Mouse (Mus musculus) cerebellum, adult 2 months (tissue): ENCODE results near the gene Zranb3. TPM values are rescaled to one million over a fixed set of nuclear protein-coding genes. Genes with fewer than 3 reads are reported as not detected.

Source experiments
- DNase-seq, 2 experiments: peaks; one replicate each; pipeline ENCODE4 v3.0.0; 2021
- H3K27ac ChIP-seq: fragments of 200-500 bp; 2 replicates; pipeline ENCODE4 v1.5.1; 2012; ENCODE audit warnings: low read length, control low read depth, inconsistent platforms; ENCODE audit not compliant: insufficient read depth
- H3K27me3 ChIP-seq: fragments of 200-500 bp; 2 replicates; pipeline ENCODE4 v1.6.1; 2012; ENCODE audit warnings: inconsistent platforms, mild to moderate bottlenecking, low read length, moderate library complexity; ENCODE audit not compliant: control insufficient read depth, insufficient read depth
- H3K4me1 ChIP-seq: fragments of 200-500 bp; 2 replicates; pipeline ENCODE4 v1.6.1; 2011; ENCODE audit warnings: low read length; ENCODE audit not compliant: control insufficient read depth, insufficient read depth
- H3K4me3 ChIP-seq: fragments of 200-500 bp; replicated peaks from 2 replicates; pipeline ENCODE3; 2011; ENCODE audit warnings: mild to moderate bottlenecking, low read depth, low read length, control low read depth; ENCODE audit not compliant: insufficient read depth
- CTCF ChIP-seq: fragments of 200-500 bp; IDR thresholded peaks from 2 replicates; pipeline ENCODE4 v1.5.1; 2011; ENCODE audit warnings: low read depth, mild to moderate bottlenecking, control low read depth, low read length, moderate library complexity, borderline replicate concordance; ENCODE audit not compliant: insufficient read depth
- POLR2A ChIP-seq: fragments of 200-500 bp; IDR thresholded peaks from 2 replicates; pipeline ENCODE4 v1.6.1; 2011; ENCODE audit warnings: low read length, control low read depth, borderline replicate concordance; ENCODE audit not compliant: insufficient read depth
- WGBS: fragments of 180-500 bp; shearing (Covaris S2); methylation state at CpG from one replicate; pipeline ENCODE4 v1.1.7; 2018; 5-methylcytosine and 5-hydroxymethylcytosine counted together
- polyA plus RNA-seq: library from polyadenylated mRNA; depleted of rRNA; stranded (reverse); fragments of >200 nt; gene quantifications from 2 replicates; pipeline ENCODE4 v1.2.3, GENCODE M21; 2012

Gene Zranb3
- polyA plus RNA-seq, 1 experiment: 3.2 TPM

GRCm38 (mm10) chr1:128073051-128073450 is 29.8 kb downstream of the Zranb3 start:
- no peak for DNase-seq
- TF ChIP-seq CTCF (no peak), POLR2A (no peak)
- 94% methylated on average over 6 of the region's 6 CpGs for WGBS
- no peaks in the 10 kb centered on the region for H3K4me1 ChIP-seq
- H3K4me3 ChIP-seq: no peak overlapping the region
- H3K27me3 ChIP-seq: no peaks in the 10 kb centered on the region
- H3K27ac ChIP-seq: no peak overlapping the region

- WGBS: 97% methylated on average over 3 of the region's 3 CpGs
- Histone ChIP-seq H3K27ac (no peak overlapping the region), H3K27me3 (no peaks in the 10 kb centered on the region), H3K4me1 (no peaks in the 10 kb centered on the region), H3K4me3 (no peak overlapping the region)
- no peak for DNase-seq
- no peak for TF ChIP-seq CTCF
- no peak for TF ChIP-seq POLR2A
Observed at GRCm38 (mm10) chr1:128070003-128070402, 32.8 kb downstream of the Zranb3 start.

GRCm38 (mm10) chr1:128068945-128069397 is 33.9 kb downstream of the Zranb3 start:
- DNase-seq: no peak
- Histone ChIP-seq H3K27me3 (no peaks in the 10 kb centered on the region), H3K4me1 (no peaks in the 10 kb centered on the region), H3K27ac (no peak overlapping the region), H3K4me3 (no peak overlapping the region)
- WGBS: 78% methylated on average over 2 of the region's 2 CpGs
- TF ChIP-seq POLR2A (no peak), CTCF (no peak)

GRCm38 (mm10) chr1:128064716-128065115 is 38.1 kb downstream of the Zranb3 start:
- Histone ChIP-seq H3K4me3 (no peak overlapping the region), H3K27me3 (no peaks in the 10 kb centered on the region), H3K4me1 (no peaks in the 10 kb centered on the region), H3K27ac (no peak overlapping the region)
- no peak for TF ChIP-seq POLR2A
- no peak for TF ChIP-seq CTCF
- no peak for DNase-seq
- WGBS: 97% methylated on average over 6 of the region's 6 CpGs

- TF ChIP-seq CTCF (no peak), POLR2A (no peak)
- H3K27me3 ChIP-seq: no peaks in the 10 kb centered on the region
- no peak overlapping the region for H3K4me3 ChIP-seq
- no peak overlapping the region for H3K27ac ChIP-seq
- no peak for DNase-seq
- WGBS: 93% methylated on average over 1 of the region's 1 CpGs
- no peaks in the 10 kb centered on the region for H3K4me1 ChIP-seq
Observed at GRCm38 (mm10) chr1:128062167-128062566, 40.7 kb downstream of the Zranb3 start.

- no peak overlapping the region for H3K4me3 ChIP-seq
- no peak for TF ChIP-seq CTCF
- TF ChIP-seq POLR2A: no peak
- no peak overlapping the region for H3K27ac ChIP-seq
- 93% methylated on average over 1 of the region's 1 CpGs for WGBS
- H3K4me1 ChIP-seq: no peaks in the 10 kb centered on the region
- DNase-seq: no peak
- H3K27me3 ChIP-seq: no peaks in the 10 kb centered on the region
Observed at GRCm38 (mm10) chr1:128061401-128061800, 41.4 kb downstream of the Zranb3 start.

- 47% methylated on average over 8 of the region's 8 CpGs for WGBS
- peak in 1 of 2 experiments; percentile 9 for DNase-seq
- TF ChIP-seq POLR2A (no peak), CTCF (no peak)
- Histone ChIP-seq H3K27me3 (no peaks in the 10 kb centered on the region), H3K27ac (no peak overlapping the region), H3K4me1 (no peaks in the 10 kb centered on the region), H3K4me3 (no peak overlapping the region)
Observed at GRCm38 (mm10) chr1:128060655-128061344, 42.0 kb downstream of the Zranb3 start.

- WGBS: 95% methylated on average over 5 of the region's 5 CpGs
- H3K4me1 ChIP-seq: no peaks in the 10 kb centered on the region
- no peaks in the 10 kb centered on the region for H3K27me3 ChIP-seq
- no peak overlapping the region for H3K27ac ChIP-seq
- TF ChIP-seq CTCF (no peak), POLR2A (no peak)
- H3K4me3 ChIP-seq: no peak overlapping the region
- no peak for DNase-seq
Observed at GRCm38 (mm10) chr1:128058625-128059024, 44.2 kb downstream of the Zranb3 start.
